Mouse (Mus musculus): ENCODE data around the gene Lalba. TPM values are rescaled to one million over a fixed set of nuclear protein-coding genes. Genes with fewer than 3 reads are reported as not detected.
"Not testable (repeated sequence)": the region's sequence is repeated elsewhere in the genome, so short reads cannot be mapped to it uniquely, and the experiment has no call there.

Lalba gene
- polyA plus RNA-seq, 1 experiment from 2014 or later = not detected

GRCm38 (mm10) chr15:98483907-98484886 is 1.7 kb upstream of the Lalba start:
- no peak overlapping the region for H3K4me3 ChIP-seq
- WGBS = 83% methylated on average over 18 of the region's 18 CpGs
- H3K4me1 ChIP-seq = no peaks in the 10 kb centered on the region
- H3K27ac ChIP-seq = no peak overlapping the region
- DNase-seq (ENCODE audit: extremely low spot score, low spot score) = no peak
- H3K27me3 ChIP-seq (ENCODE audit: poor library complexity, severe bottlenecking) = no peaks in the 10 kb centered on the region
- H3K36me3 ChIP-seq (replicated peaks) = no peaks in the 10 kb centered on the region
- H3K9me3 ChIP-seq = no peaks in the 10 kb centered on the region

DNA sequence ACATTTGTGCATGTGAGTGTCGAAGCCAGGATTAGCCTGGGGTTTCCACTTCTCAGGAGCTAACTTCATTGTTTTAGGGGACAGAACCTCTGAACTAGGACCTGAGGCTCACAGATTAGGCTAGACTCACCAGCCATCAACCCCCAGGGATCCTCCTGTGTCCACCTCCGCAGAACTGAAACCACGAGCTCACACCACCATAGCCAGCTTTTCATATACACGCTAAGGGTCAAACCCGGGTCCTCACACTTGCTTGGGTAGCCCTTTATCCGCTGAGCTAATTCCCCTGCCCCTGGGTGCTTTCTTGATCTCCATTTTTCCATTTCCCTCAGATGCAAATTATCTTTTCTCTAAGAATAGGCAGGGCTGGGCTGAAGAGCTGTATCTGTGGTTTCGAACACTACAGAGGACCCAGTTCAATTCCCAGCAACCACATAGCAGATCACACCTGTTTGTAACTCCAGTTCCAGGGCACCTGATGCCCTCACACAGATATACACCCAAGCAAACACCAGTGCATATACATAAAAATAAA is 2.9 kb downstream of the Lalba start:
- no peak for DNase-seq (ENCODE audit: extremely low spot score, low spot score)
- Histone ChIP-seq H3K9me3 (no peaks in the 10 kb centered on the region), H3K27me3 (ENCODE audit: poor library complexity, severe bottlenecking) (no peaks in the 10 kb centered on the region), H3K27ac (no peak overlapping the region), H3K4me1 (no peaks in the 10 kb centered on the region), H3K36me3 (replicated peaks) (no peaks in the 10 kb centered on the region), H3K4me3 (no peak overlapping the region)
- 78% methylated on average over 7 of the region's 7 CpGs for WGBS

- Histone ChIP-seq H3K4me1 (no peaks in the 10 kb centered on the region), H3K27me3 (ENCODE audit: poor library complexity, severe bottlenecking) (no peaks in the 10 kb centered on the region), H3K9me3 (no peaks in the 10 kb centered on the region), H3K36me3 (replicated peaks) (no peaks in the 10 kb centered on the region), H3K4me3 (no peak overlapping the region), H3K27ac (no peak overlapping the region)
- no peak for DNase-seq (ENCODE audit: extremely low spot score, low spot score)
- WGBS = 82% methylated on average over 5 of the region's 5 CpGs
Measured at GRCm38 (mm10) chr15:98476281-98476680, 6.2 kb downstream of the Lalba start.

DNA sequence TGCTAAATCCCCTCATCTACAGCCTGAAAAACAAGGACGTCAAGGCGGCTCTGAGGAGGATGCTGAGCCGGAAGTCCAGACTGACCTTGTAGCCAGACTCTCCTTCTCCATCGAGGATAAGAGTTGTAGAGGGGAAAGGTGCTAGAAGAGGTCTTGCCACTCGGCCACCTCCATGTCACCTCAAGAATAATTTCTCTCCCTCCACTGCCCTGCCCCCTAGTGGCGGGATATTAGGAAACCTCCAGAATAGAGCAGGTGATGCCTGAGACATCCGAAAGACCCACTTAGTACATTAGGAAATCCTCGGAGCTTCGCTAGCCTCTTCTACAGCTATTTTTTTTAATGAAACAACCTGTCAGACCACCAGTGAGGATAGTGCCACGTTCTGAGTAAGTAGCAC is 7.1 kb downstream of the Lalba start:
- Histone ChIP-seq H3K9me3 (no peaks in the 10 kb centered on the region), H3K27ac (no peak overlapping the region), H3K27me3 (ENCODE audit: poor library complexity, severe bottlenecking) (no peaks in the 10 kb centered on the region), H3K4me1 (no peaks in the 10 kb centered on the region), H3K4me3 (no peak overlapping the region), H3K36me3 (replicated peaks) (no peaks in the 10 kb centered on the region)
- DNase-seq (ENCODE audit: extremely low spot score, low spot score) = peak; percentile 21
- 59% methylated on average over 10 of the region's 10 CpGs for WGBS

GRCm38 (mm10) chr15:98474958-98475357 is 7.6 kb downstream of the Lalba start:
- 87% methylated on average over 10 of the region's 10 CpGs for WGBS
- H3K9me3 ChIP-seq = no peaks in the 10 kb centered on the region
- H3K27me3 ChIP-seq (ENCODE audit: poor library complexity, severe bottlenecking) = no peaks in the 10 kb centered on the region
- H3K4me1 ChIP-seq = no peaks in the 10 kb centered on the region
- no peaks in the 10 kb centered on the region for H3K36me3 ChIP-seq (replicated peaks)
- no peak overlapping the region for H3K4me3 ChIP-seq
- no peak overlapping the region for H3K27ac ChIP-seq
- DNase-seq (ENCODE audit: extremely low spot score, low spot score) = no peak

- H3K27ac ChIP-seq = no peak overlapping the region
- WGBS = 90% methylated on average over 13 of the region's 13 CpGs
- no peak overlapping the region for H3K4me3 ChIP-seq
- DNase-seq (ENCODE audit: extremely low spot score, low spot score) = no peak
- no peaks in the 10 kb centered on the region for H3K4me1 ChIP-seq
- no peaks in the 10 kb centered on the region for H3K27me3 ChIP-seq (ENCODE audit: poor library complexity, severe bottlenecking)
- no peaks in the 10 kb centered on the region for H3K36me3 ChIP-seq (replicated peaks)
- no peaks in the 10 kb centered on the region for H3K9me3 ChIP-seq
Measured at GRCm38 (mm10) chr15:98471539-98471938, 11.0 kb downstream of the Lalba start.

DNA sequence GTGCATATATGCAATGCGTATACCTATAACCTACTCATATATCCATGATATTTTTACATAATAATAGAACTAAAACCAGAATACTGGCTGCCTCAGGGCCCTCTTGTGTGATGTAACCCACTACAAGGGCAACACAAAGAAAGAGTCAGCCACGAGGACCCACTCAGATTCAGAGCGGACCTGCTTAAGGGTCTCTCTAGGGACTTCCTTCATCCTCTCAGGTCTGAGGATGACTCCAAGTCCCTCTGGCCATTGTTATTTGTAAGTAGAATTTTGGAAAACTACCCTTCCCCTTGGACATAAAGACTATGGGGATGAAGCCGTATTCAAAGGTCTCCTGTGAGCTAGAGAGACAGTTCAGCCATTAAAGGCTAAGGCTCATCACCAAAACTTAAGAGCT is 12.9 kb downstream of the Lalba start, which contains the start of gene OR5BS1P:
OR5BS1P (plus strand) TSS at position 301 of the 400 bp plus-strand sequence.
- Histone ChIP-seq H3K9me3 (no peaks in the 10 kb centered on the region), H3K4me3 (no peak within 1 kb of the TSS), H3K36me3 (replicated peaks) (no peaks in the 10 kb centered on the region), H3K27ac (no peak within 1 kb of the TSS), H3K27me3 (ENCODE audit: poor library complexity, severe bottlenecking) (no peaks in the 10 kb centered on the region), H3K4me1 (no peaks in the 10 kb centered on the region)
- 91% methylated on average over 4 of the region's 4 CpGs for WGBS
- no peak for DNase-seq (ENCODE audit: extremely low spot score, low spot score)

- Histone ChIP-seq H3K27me3 (ENCODE audit: poor library complexity, severe bottlenecking) (no peaks in the 10 kb centered on the region), H3K36me3 (replicated peaks) (no peaks in the 10 kb centered on the region), H3K4me3 (no peak within 1 kb of the TSS), H3K27ac (no peak within 1 kb of the TSS), H3K9me3 (no peaks in the 10 kb centered on the region), H3K4me1 (no peaks in the 10 kb centered on the region)
- 90% methylated on average over 7 of the region's 7 CpGs for WGBS
- DNase-seq (ENCODE audit: extremely low spot score, low spot score) = no peak
Measured at GRCm38 (mm10) chr15:98452288-98452687, 30.2 kb downstream of the Lalba start, which contains the start of gene Olfr281. TSS of gene Olfr281 (plus strand) at chr15:98452588.

DNA sequence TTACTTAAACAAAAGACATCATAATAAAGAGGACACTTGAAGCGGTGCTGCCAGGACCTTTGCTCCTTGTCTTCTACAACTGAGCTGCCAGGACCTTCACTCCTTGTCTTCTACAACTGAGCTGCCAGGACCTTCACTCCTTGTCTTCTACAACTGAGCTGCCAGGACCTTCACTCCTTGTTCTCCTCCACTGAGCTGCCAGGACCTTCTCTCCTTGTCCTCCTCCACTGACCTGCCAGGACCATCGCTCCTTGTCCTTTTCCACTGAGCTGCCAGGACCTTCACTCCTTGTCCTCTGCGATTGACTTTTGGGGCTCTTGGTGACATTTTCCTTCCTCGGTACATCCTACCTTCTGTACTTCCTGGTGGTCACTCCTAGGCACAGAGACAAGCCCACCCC is 34.0 kb downstream of the Lalba start:
- DNase-seq (ENCODE audit: extremely low spot score, low spot score) = no peak
- Histone ChIP-seq H3K9me3 (no peaks in the 10 kb centered on the region), H3K27ac (no peak overlapping the region), H3K4me1 (no peaks in the 10 kb centered on the region), H3K36me3 (replicated peaks) (no peaks in the 10 kb centered on the region), H3K4me3 (no peak overlapping the region), H3K27me3 (ENCODE audit: poor library complexity, severe bottlenecking) (no peaks in the 10 kb centered on the region)
- 59% methylated on average over 4 of the region's 4 CpGs for WGBS

DNA sequence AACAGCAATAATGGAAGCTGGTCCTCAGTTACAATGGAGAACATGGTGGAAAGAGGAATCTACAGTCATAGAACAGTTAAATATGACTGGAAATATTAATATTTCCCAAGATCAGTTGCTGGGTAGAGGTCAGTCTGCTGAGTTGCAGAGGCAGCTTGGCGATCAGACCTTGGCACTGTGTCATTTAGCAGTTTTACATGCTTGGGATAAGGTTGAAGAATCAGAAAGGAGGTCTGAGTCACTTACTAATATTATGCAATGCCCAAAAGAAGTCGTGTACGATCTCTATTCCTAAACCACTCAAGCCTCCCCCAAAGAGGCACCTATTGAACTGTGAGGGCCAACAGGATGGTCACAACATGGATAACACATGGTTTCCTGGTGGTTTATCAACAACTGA is 38.0 kb downstream of the Lalba start:
- no peak for DNase-seq (ENCODE audit: extremely low spot score, low spot score)
- Histone ChIP-seq H3K4me1 (no peaks in the 10 kb centered on the region), H3K27ac (no peak overlapping the region), H3K27me3 (ENCODE audit: poor library complexity, severe bottlenecking) (no peaks in the 10 kb centered on the region), H3K4me3 (no peak overlapping the region), H3K9me3 (no peaks in the 10 kb centered on the region), H3K36me3 (replicated peaks) (no peaks in the 10 kb centered on the region)
- 80% methylated on average over 3 of the region's 3 CpGs for WGBS

GRCm38 (mm10) chr15:98430925-98431324 is 51.6 kb downstream of the Lalba start, which contains the start of gene Olfr282:
TSS of gene Olfr282 (plus strand) at chr15:98431225.
- not testable (repeated sequence) for H3K9me3 ChIP-seq; H3K27me3 ChIP-seq (ENCODE audit: poor library complexity, severe bottlenecking); H3K27ac ChIP-seq; H3K4me1 ChIP-seq; DNase-seq (ENCODE audit: extremely low spot score, low spot score); H3K4me3 ChIP-seq; H3K36me3 ChIP-seq (replicated peaks)
- WGBS = 80% methylated on average over 5 of the region's 5 CpGs

All from forebrain, embryonic 10.5 days (tissue).